ENCODE assay signal across 8 mouse cellular contexts in genomic region chr9:63135801-63136200, GRCm38 (mm10). TPM values are rescaled to one million over a fixed set of nuclear protein-coding genes. Genes with fewer than 3 reads are reported as not detected.
DNase-seq lines count a peak whose midpoint lies in the region; ATAC-seq and TF ChIP-seq lines count a peak whose summit lies in the region.
"Had no signal": no experiment of that assay in that cellular context is flagged by ENCODE, and none has a peak within 500 bp of the region (broad histone marks: within the 10 kb centered on the region; RNA-seq: fewer than 3 reads in every experiment).

No protein-coding gene starts in this region.

- no peak overlapping the region for H3K9ac ChIP-seq in forebrain, postnatal 0 days
- no peak overlapping the region for H3K9ac ChIP-seq in kidney, embryonic 14.5 days (ENCODE audit: low read depth, low read length)
- no peak overlapping the region for H3K9ac ChIP-seq in lung, postnatal 0 days (replicated peaks; ENCODE audit: low read depth)

- H3K9me3 ChIP-seq in forebrain, postnatal 0 days (ENCODE audit: low read length), result no peaks in the 10 kb centered on the region
- no peaks in the 10 kb centered on the region for H3K9me3 ChIP-seq in kidney, embryonic 14.5 days (ENCODE audit: control insufficient read depth, low read length)
- H3K9me3 ChIP-seq in lung, postnatal 0 days (ENCODE audit: low read length), result no peaks in the 10 kb centered on the region

- peak overlapping the region; percentile 49 for H3K4me2 ChIP-seq in forebrain, postnatal 0 days (ENCODE audit: low read depth)
- H3K4me2 ChIP-seq in kidney, embryonic 14.5 days (replicated peaks; ENCODE audit: low read depth, low read length), result peak overlapping the region; percentile 45
- peak overlapping the region; percentile 12; the same call in 1 of the 2 replicates for H3K4me2 ChIP-seq in lung, postnatal 0 days (replicated peaks; ENCODE audit: low read depth, low read length)

- no peaks in the 10 kb centered on the region for H3K36me3 ChIP-seq in forebrain, postnatal 0 days (ENCODE audit: insufficient read depth)
- H3K36me3 ChIP-seq in kidney, embryonic 14.5 days (ENCODE audit: control insufficient read depth, insufficient read depth, low read length), result no peaks in the 10 kb centered on the region
- H3K36me3 ChIP-seq in lung, postnatal 0 days (ENCODE audit: insufficient read depth, low read length), result no peaks in the 10 kb centered on the region

- peaks cover 6% of the 10 kb centered on the region for H3K4me1 ChIP-seq in forebrain, postnatal 0 days (ENCODE audit: insufficient read depth)
- H3K4me1 ChIP-seq in kidney, embryonic 14.5 days (ENCODE audit: control insufficient read depth, insufficient read depth, low read length), result peaks cover 21% of the 10 kb centered on the region
- H3K4me1 ChIP-seq in lung, postnatal 0 days (ENCODE audit: insufficient read depth, low read depth, low read length), result 0 out of 2 replicates have a peak, but pooled peaks cover 4% of the 10 kb centered on the region

- peak; percentile 32 to 41 for DNase-seq in urinary bladder, postnatal 36 days (ENCODE audit: low spot score in 2 of 2)
- no peak for DNase-seq in urinary bladder, adult 2 months (ENCODE audit: low spot score)
- DNase-seq in c-Kit-positive CD71-negative TER-119-negative erythroid progenitor cells, embryonic 14.5 days (ENCODE audit: low read depth), result peak; percentile 55
- DNase-seq in forebrain, postnatal 0 days, result peak; percentile 88
- DNase-seq in lung, postnatal 0 days (ENCODE audit: low spot score), result peak; percentile 58
- peak; percentile 60 to 74 for DNase-seq in right cerebral cortex, postnatal 10 days (ENCODE audit: low spot score in 2 of 2)

- no peak overlapping the region for H3K27ac ChIP-seq in forebrain, postnatal 0 days (ENCODE audit: low read depth, low read length)
- no peak overlapping the region for H3K27ac ChIP-seq in kidney, embryonic 14.5 days (ENCODE audit: low read depth, low read length)
- no peak overlapping the region for H3K27ac ChIP-seq in lung, postnatal 0 days (ENCODE audit: low read length)

- ATAC-seq in forebrain, postnatal 0 days, result no peak
- ATAC-seq in kidney, embryonic 14.5 days (ENCODE audit: low FRiP score, low TSS enrichment), result no peak
- no peak for ATAC-seq in lung, postnatal 0 days

- H3K4me3 ChIP-seq in forebrain, postnatal 0 days (ENCODE audit: low read depth, low read length), result peak overlapping the region; percentile 19
- H3K4me3 ChIP-seq in kidney, embryonic 14.5 days (ENCODE audit: low read length), result peak overlapping the region; percentile 30; the same call in 1 of the 2 replicates
- peak overlapping the region; percentile 0; the same call in 1 of the 2 replicates for H3K4me3 ChIP-seq in lung, postnatal 0 days (ENCODE audit: low read depth, low read length)

- WGBS in forebrain, postnatal 0 days, result under 1% methylated on average over 16 of the region's 16 CpGs
- WGBS in kidney, embryonic 14.5 days, result under 1% methylated on average over 16 of the region's 16 CpGs
- 0% methylated on average over 16 of the region's 16 CpGs for WGBS in lung, postnatal 0 days

- peak; percentile 84 for TF ChIP-seq CTCF in forebrain, postnatal 0 days (IDR thresholded peaks at IDR 0.05; ENCODE audit: low read depth)
- TF ChIP-seq CTCF in lung, postnatal 0 days (IDR thresholded peaks at IDR 0.05), result peak; percentile 78

- H3K27me3 ChIP-seq in forebrain, postnatal 0 days (ENCODE audit: insufficient read depth, low read length), result peaks cover 68% of the 10 kb centered on the region
- peaks cover 75% of the 10 kb centered on the region for H3K27me3 ChIP-seq in kidney, embryonic 14.5 days (ENCODE audit: control insufficient read depth, insufficient read depth, low read length)
- peaks cover 67% of the 10 kb centered on the region for H3K27me3 ChIP-seq in lung, postnatal 0 days (replicated peaks; ENCODE audit: insufficient read depth, low read length)

- no peak for TF ChIP-seq EP300 in lung, postnatal 0 days (IDR thresholded peaks at IDR 0.05)

RNA-seq across cellular contexts. Expression of gene Skor1, which starts 13.0 kb away (rescaled TPM):
- 0.06 and 0.07 TPM in 2 replicates for polyA plus RNA-seq in urinary bladder, adult 2 months (2012; rRNA removed)
- 0.69 and 1.0 TPM in 2 replicates for total RNA-seq in forebrain, postnatal 0 days (2014; rRNA removed)
- 0.30 and 0.35 TPM in 2 replicates for polyA plus RNA-seq in forebrain, postnatal 0 days (2015; fragmentation: Nextera tagmentation; extraction: Ambion mirVana)
- not detected in 2 replicates for polyA plus RNA-seq in kidney, embryonic 14.5 days (2014; fragmentation: Nextera tagmentation; extraction: Ambion mirVana)
- 0.04 TPM in 1 of 2 replicates, not detected in the other for polyA plus RNA-seq in lung, postnatal 0 days (2015; fragmentation: Nextera tagmentation; extraction: Ambion mirVana)
- polyA plus RNA-seq: large intestine, adult 2 months had no signal
